ENCODE assay signal across 12 mouse cellular contexts in the genomic region with DNA sequence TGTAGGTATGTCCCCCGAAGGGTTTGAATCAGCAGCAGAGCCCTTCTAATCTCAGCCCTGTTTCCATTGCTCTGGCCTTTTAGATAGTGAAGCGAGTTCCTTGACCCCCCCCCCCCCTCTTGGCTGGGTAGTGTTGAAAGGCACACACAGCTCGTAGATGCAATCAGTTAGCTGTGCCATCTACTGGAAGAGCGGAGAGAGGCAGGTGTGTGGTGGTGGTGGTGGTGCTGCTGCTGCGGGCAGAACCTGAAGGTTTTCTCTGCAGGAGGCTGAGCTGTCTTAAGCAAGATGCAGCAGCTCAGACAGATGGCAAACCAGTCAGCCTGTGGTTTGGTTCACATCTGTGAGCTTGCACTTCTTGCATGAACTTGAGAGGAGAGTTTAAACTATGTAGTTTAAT. TPM values are rescaled to one million over a fixed set of nuclear protein-coding genes. Genes with fewer than 3 reads are reported as not detected.
A peak's percentile ranks its signal among the peaks of the same experiment; 100 is the strongest.
DNase-seq lines count a peak whose midpoint lies in the region; ATAC-seq and TF ChIP-seq lines count a peak whose summit lies in the region.
"Had no signal": no experiment of that assay in that cellular context is flagged by ENCODE, and none has a peak within 500 bp of the region (broad histone marks: within the 10 kb centered on the region; RNA-seq: fewer than 3 reads in every experiment).

No protein-coding gene starts in this region.

- no peaks in the 10 kb centered on the region for H3K27me3 ChIP-seq in kidney, adult 2 months (replicated peaks; ENCODE audit: control insufficient read depth, insufficient read depth, low read length)
- H3K27me3 ChIP-seq in ES-Bruce4 (ENCODE audit: control insufficient read depth, insufficient read depth, low read length, poor library complexity, severe bottlenecking), result no peaks in the 10 kb centered on the region

- H3K9ac ChIP-seq in ES-Bruce4 (ENCODE audit: low read depth, poor library complexity, severe bottlenecking), result no peak overlapping the region

- ATAC-seq in CD4-positive, CD25-positive, alpha-beta regulatory T cell, adult 4 months, result no peak

- no peaks in the 10 kb centered on the region for H3K4me1 ChIP-seq in kidney, adult 2 months (ENCODE audit: control insufficient read depth, insufficient read depth, low read length)
- no peaks in the 10 kb centered on the region for H3K4me1 ChIP-seq in ES-Bruce4 (ENCODE audit: control insufficient read depth, insufficient read depth, low read length)

- H3K9me3 ChIP-seq in ES-Bruce4 (replicated peaks; ENCODE audit: control insufficient read depth, insufficient read depth, low read length, poor library complexity, severe bottlenecking), result no peaks in the 10 kb centered on the region

- no peaks in the 10 kb centered on the region for H3K36me3 ChIP-seq in kidney, adult 2 months (ENCODE audit: control insufficient read depth, insufficient read depth, low read length)
- H3K36me3 ChIP-seq in ES-Bruce4 (ENCODE audit: control insufficient read depth, insufficient read depth, low read length, poor library complexity, severe bottlenecking), result no peaks in the 10 kb centered on the region

- H3K27ac ChIP-seq in kidney, adult 2 months (ENCODE audit: insufficient read depth, low read depth, low read length), result no peak overlapping the region
- no peak overlapping the region for H3K27ac ChIP-seq in ES-Bruce4 (ENCODE audit: insufficient read depth, low read length)

- 46% methylated on average over 5 of the region's 5 CpGs for WGBS in kidney, adult 2 months

- no peak overlapping the region for H3K4me3 ChIP-seq in kidney, adult 2 months (ENCODE audit: insufficient read depth, low read depth, low read length)
- no peak overlapping the region for H3K4me3 ChIP-seq in ES-Bruce4 (ENCODE audit: low read depth, low read length)
- H3K4me3 ChIP-seq: erythroblast, embryonic 14.5 days had no signal

- peak; percentile 28 for DNase-seq in CD4-positive, CD25-positive, alpha-beta regulatory T cell, adult 2 months (ENCODE audit: low read depth, low spot score)
- DNase-seq in kidney, adult 2 months, result peak; percentile 14
- DNase-seq in kidney, postnatal 4 days, result no peak
- DNase-seq in naive thymus-derived CD4-positive, alpha-beta T cell, adult 2 months (ENCODE audit: low read depth), result peak; percentile 11
- no peak for DNase-seq in urinary bladder, postnatal 10 days (ENCODE audit: low spot score)
- DNase-seq in natural killer cell, adult 2 months (ENCODE audit: low spot score in 2 of 2), result no peak
- DNase-seq: spleen, adult 18-20 months had no signal

- TF ChIP-seq EP300 in ES-Bruce4 (IDR thresholded peaks at IDR 0.05; ENCODE audit: insufficient read depth, low read depth, low read length), result no peak

- no peak for TF ChIP-seq POLR2A in kidney, adult 2 months (IDR thresholded peaks at IDR 0.05; ENCODE audit: low read depth, low read length)
- no peak for TF ChIP-seq POLR2A in ES-Bruce4 (IDR thresholded peaks at IDR 0.05; ENCODE audit: insufficient read depth, low read length)

- peak; percentile 41; the same call in 1 of the 2 replicates for TF ChIP-seq CTCF in kidney, adult 2 months (conservative IDR thresholded peaks at IDR 0.05; ENCODE audit: insufficient read depth, insufficient read length, low read depth, low read length)
- TF ChIP-seq CTCF in ES-Bruce4 (IDR thresholded peaks at IDR 0.05; ENCODE audit: low read depth, low read length), result peak; percentile 22

RNA-seq across cellular contexts. Expression of gene Guca2b, which starts 13.9 kb away (rescaled TPM):
- not detected for polyA plus RNA-seq in CD4-positive, CD25-positive, alpha-beta regulatory T cell, adult 4 months (2017; shearing (Covaris generic))
- polyA plus RNA-seq in kidney, adult 2 months (2012; rRNA removed), result 819 and 823 TPM in 2 replicates
- not detected in 2 replicates for polyA plus RNA-seq in ES-Bruce4 (2011; ENCODE audit: insufficient read depth, insufficient read length, low read depth, missing spikeins)
- polyA plus RNA-seq: erythroblast, embryonic 14.5 days; lung, embryonic 16.5 days; neural tube, embryonic 11.5 days had no signal

RNA-seq across cellular contexts. Expression of gene Guca2a, which starts 35.2 kb away (rescaled TPM):
- not detected for polyA plus RNA-seq in CD4-positive, CD25-positive, alpha-beta regulatory T cell, adult 4 months (2017; shearing (Covaris generic))
- polyA plus RNA-seq in kidney, adult 2 months (2012; rRNA removed), result 13.1 and 14.8 TPM in 2 replicates
- polyA plus RNA-seq in ES-Bruce4 (2011; ENCODE audit: insufficient read depth, insufficient read length, low read depth, missing spikeins), result not detected in 2 replicates
- polyA plus RNA-seq: erythroblast, embryonic 14.5 days; neural tube, embryonic 11.5 days had no signal

Comparison
In these comparisons a context has a peak if more than half of its experiments do, and no peak if none do; other contexts are left out.
1. DNase-seq: peak in CD4-positive, CD25-positive, alpha-beta regulatory T cell, adult 2 months (single experiment), kidney, adult 2 months (single experiment) and naive thymus-derived CD4-positive, alpha-beta T cell, adult 2 months (single experiment); none in kidney, postnatal 4 days (0 of 2), urinary bladder, postnatal 10 days (single experiment) and natural killer cell, adult 2 months (0 of 2).
2. RNA of gene Guca2b, which starts 13.9 kb away (polyA plus RNA-seq): 819 to 823 TPM in kidney, adult 2 months; not detected in CD4-positive, CD25-positive, alpha-beta regulatory T cell, adult 4 months and not detected in ES-Bruce4; every median in the first group is over 100 times any median in the second.
3. RNA of gene Guca2a, which starts 35.2 kb away (polyA plus RNA-seq): 13.1 to 14.8 TPM in kidney, adult 2 months; not detected in CD4-positive, CD25-positive, alpha-beta regulatory T cell, adult 4 months and not detected in ES-Bruce4; every median in the first group is over 10 times any median in the second.